Mouse (Mus musculus): ENCODE results near the gene Gm20431.
A peak's percentile ranks its signal among the peaks of the same experiment; 100 is the strongest.
"Not testable (repeated sequence)": the region's sequence is repeated elsewhere in the genome, so short reads cannot be mapped to it uniquely, and the experiment has no call there.

Gm20431 gene

GRCm38 (mm10) chr2:167660611-167660971 lies 705 bp downstream of the Gm20431 start:
- DNase-seq (ENCODE audit: low spot score in 2 of 2) = no peak

GRCm38 (mm10) chr2:167659847-167660610 lies 1.3 kb downstream of the Gm20431 start:
- peak; percentile 57 to 70 for DNase-seq (ENCODE audit: low spot score in 2 of 2)

- DNase-seq (ENCODE audit: low spot score in 2 of 2) = peak; percentile 46 to 57
These were observed 2.0 kb downstream of the Gm20431 start for GRCm38 (mm10) chr2:167659177-167659846.

GRCm38 (mm10) chr2:167658712-167659111 lies 2.6 kb downstream of the Gm20431 start:
- DNase-seq (ENCODE audit: low spot score in 2 of 2) = no peak

GRCm38 (mm10) chr2:167657973-167658372 lies 3.3 kb downstream of the Gm20431 start:
- DNase-seq (ENCODE audit: low spot score in 2 of 2) = no peak

- DNase-seq (ENCODE audit: low spot score in 2 of 2) = peak in 1 of 2 experiments; percentile 30
These were observed 4.4 kb downstream of the Gm20431 start for GRCm38 (mm10) chr2:167656629-167657478.

- no peak for DNase-seq (ENCODE audit: low spot score in 2 of 2)
These were observed 6.2 kb downstream of the Gm20431 start for GRCm38 (mm10) chr2:167654911-167655600.

- no peak for DNase-seq (ENCODE audit: low spot score in 2 of 2)
These were observed 8.6 kb downstream of the Gm20431 start for GRCm38 (mm10) chr2:167652694-167653093.

GRCm38 (mm10) chr2:167651622-167652021 lies 9.7 kb downstream of the Gm20431 start:
- no peak for DNase-seq (ENCODE audit: low spot score in 2 of 2)

- no peak for DNase-seq (ENCODE audit: low spot score in 2 of 2)
These were observed 11.8 kb downstream of the Gm20431 start for GRCm38 (mm10) chr2:167649290-167650032.

- DNase-seq (ENCODE audit: low spot score in 2 of 2) = no peak
These were observed 14.9 kb downstream of the Gm20431 start for GRCm38 (mm10) chr2:167646411-167646810.

- DNase-seq (ENCODE audit: low spot score in 2 of 2) = not testable (repeated sequence)
These were observed 17.8 kb downstream of the Gm20431 start for GRCm38 (mm10) chr2:167643356-167644052.

GRCm38 (mm10) chr2:167642164-167642563 lies 19.1 kb downstream of the Gm20431 start:
- DNase-seq (ENCODE audit: low spot score in 2 of 2) = no peak

GRCm38 (mm10) chr2:167641337-167641736 lies 20.0 kb downstream of the Gm20431 start:
- peak in 1 of 2 experiments; percentile 31 for DNase-seq (ENCODE audit: low spot score in 2 of 2)

GRCm38 (mm10) chr2:167640279-167640678 lies 21.0 kb downstream of the Gm20431 start:
- DNase-seq (ENCODE audit: low spot score in 2 of 2) = no peak

GRCm38 (mm10) chr2:167634865-167635512 lies 26.3 kb downstream of the Gm20431 start:
- no peak for DNase-seq (ENCODE audit: low spot score in 2 of 2)

- DNase-seq (ENCODE audit: low spot score in 2 of 2) = peak; percentile 79 to 91
These were observed 26.9 kb downstream of the Gm20431 start for GRCm38 (mm10) chr2:167634338-167634770.

- DNase-seq (ENCODE audit: low spot score in 2 of 2) = no peak
These were observed 27.8 kb downstream of the Gm20431 start for GRCm38 (mm10) chr2:167633537-167633872.

GRCm38 (mm10) chr2:167632731-167633536 lies 28.4 kb downstream of the Gm20431 start:
- DNase-seq (ENCODE audit: low spot score in 2 of 2) = no peak
